Mouse (Mus musculus): ENCODE results near the gene Lat2.

DNA sequence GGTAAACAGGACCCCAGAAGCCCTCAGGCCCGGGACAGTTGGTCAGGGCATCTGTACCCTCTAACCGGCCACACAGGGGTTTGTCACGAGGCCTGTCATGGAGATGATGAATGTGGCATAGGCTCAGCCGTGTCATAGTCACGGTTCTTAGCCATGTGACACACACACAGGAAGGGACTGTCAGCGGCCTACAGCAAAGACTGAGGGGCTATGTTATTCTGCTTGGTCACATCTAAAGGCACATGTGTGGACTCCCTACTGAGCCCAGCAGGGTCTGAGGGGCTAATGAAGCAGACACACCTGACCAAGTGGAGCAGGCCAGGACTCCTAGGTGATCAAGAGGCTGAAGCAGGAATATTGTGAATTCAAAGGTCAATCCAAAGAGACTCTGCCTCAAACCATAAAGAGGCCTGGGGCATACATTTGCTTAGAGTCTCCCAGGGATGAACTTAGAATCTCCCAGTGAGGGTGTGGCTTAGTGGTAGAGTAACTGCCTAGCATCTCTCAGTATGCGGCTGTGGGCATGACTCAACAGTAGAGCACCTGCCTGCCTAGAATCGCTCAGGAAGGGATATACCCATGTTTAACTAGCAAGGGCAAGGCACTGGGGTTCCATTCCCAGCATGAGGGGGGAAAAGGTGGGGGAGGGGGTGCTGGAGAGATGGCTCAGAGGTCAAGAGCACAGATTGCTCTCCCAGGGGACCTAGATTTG lies 2.9 kb downstream of the Lat2 start:
- TF ChIP-seq POLR2A (IDR thresholded peaks at IDR 0.05; ENCODE audit: extremely low read depth, insufficient read depth, low read length) (no peak), CTCF (IDR thresholded peaks at IDR 0.05; ENCODE audit: extremely low read depth, insufficient read depth, low read length) (no peak)
